Mouse (Mus musculus) C2C12 (cell line): ENCODE measurements around the gene Lrp10.

ENCODE experiments used
- CEBPB ChIP-seq: IDR thresholded peaks from one replicate; pipeline ENCODE4 v1.6.1; 2011; ENCODE audit warnings: low read depth, mild to moderate bottlenecking, control low read depth, moderate library complexity
- CTCF ChIP-seq: IDR thresholded peaks from one replicate; pipeline ENCODE4 v1.5.1; 2011; ENCODE audit not compliant: control insufficient read depth, insufficient read depth, insufficient read length
- FOSL1 ChIP-seq: IDR thresholded peaks from one replicate; pipeline ENCODE4 v1.8.0; 2011; ENCODE audit warnings: mild to moderate bottlenecking, low read length; ENCODE audit not compliant: poor library complexity, insufficient read depth, severe bottlenecking
- MAX ChIP-seq: IDR thresholded peaks from one replicate; pipeline ENCODE4 v1.6.1; 2011; ENCODE audit warnings: mild to moderate bottlenecking, control low read depth
- MYOD1 ChIP-seq: IDR thresholded peaks from one replicate; pipeline ENCODE4 v1.6.1; 2011; ENCODE audit warnings: low read depth; ENCODE audit not compliant: control insufficient read depth, insufficient read length
- MYOG ChIP-seq: IDR thresholded peaks from one replicate; pipeline ENCODE4 v1.6.1; 2011; ENCODE audit not compliant: control insufficient read depth, insufficient read length; ENCODE audit errors: extremely low read depth
- USF1 ChIP-seq: IDR thresholded peaks from one replicate; pipeline ENCODE4 v1.6.1; 2011; ENCODE audit warnings: low read depth, mild to moderate bottlenecking, control low read depth, moderate library complexity

DNA sequence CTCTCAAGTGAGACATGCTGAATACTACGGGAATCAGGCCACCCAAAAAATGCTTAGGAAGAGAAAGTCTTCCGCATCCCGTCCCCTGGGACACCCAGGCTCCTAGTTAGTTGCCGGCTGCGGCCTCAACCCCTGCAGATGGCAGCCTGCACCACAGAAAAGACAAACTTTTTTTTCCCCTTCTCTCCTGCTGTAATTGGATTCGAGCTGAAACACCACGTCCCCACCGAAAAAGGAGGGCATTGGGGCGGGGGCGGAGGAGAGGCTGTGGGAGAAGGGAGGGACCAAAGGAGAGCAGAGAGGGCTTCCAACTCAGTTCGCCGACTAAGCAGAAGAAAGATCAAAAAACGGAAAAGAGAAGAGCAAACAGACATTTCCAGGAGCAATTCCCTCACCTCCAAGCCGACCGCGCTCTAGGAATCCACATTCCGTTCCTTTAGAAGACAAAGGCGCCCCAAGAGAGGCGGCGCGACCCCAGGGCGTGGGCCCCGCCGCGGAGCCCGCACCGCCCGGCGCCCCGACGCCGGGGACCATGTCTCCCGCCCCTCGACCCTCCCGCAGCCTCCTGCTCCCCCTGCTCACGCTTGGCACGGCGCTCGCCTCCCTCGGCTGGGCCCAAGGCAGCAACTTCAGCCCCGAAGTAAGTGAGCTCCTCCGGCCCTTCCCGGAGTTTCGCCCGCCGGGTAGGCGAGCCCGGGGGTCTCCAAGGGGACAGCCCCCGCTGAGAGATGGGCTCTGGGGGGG lies 32.4 kb upstream of the Lrp10 start, which contains the start of gene Mmp14:
- no peak for TF ChIP-seq CTCF
- TF ChIP-seq USF1 = no peak
- no peak for TF ChIP-seq MYOG
- TF ChIP-seq MAX = no peak
- TF ChIP-seq MYOD1 = no peak
- no peak for TF ChIP-seq CEBPB
- TF ChIP-seq FOSL1 = no peak
